Mouse (Mus musculus) CH12.LX (cell line): Measurements from ENCODE around the gene Arhgef25. TPM values are rescaled to one million over a fixed set of nuclear protein-coding genes. Genes with fewer than 3 reads are reported as not detected.
"Not testable (repeated sequence)": the region's sequence is repeated elsewhere in the genome, so short reads cannot be mapped to it uniquely, and the experiment has no call there.

Experiments
- DNase-seq: peaks from one replicate; pipeline ENCODE4 v3.0.0-alpha.2; 2013; ENCODE audit errors: extremely low read depth
- H3K27ac ChIP-seq: 2 replicates; pipeline ENCODE4 v1.5.1; 2012; ENCODE audit warnings: low read depth, mild to moderate bottlenecking, control low read depth, moderate library complexity; ENCODE audit not compliant: insufficient read depth
- H3K27me3 ChIP-seq: replicated peaks from 2 replicates; pipeline ENCODE3; 2012; ENCODE audit warnings: inconsistent platforms
- H3K36me3 ChIP-seq, 2 experiments: replicated peaks in 1 of 2; 2 replicates each; pipeline versions ENCODE3 to v1.6.1; 2012; ENCODE audit warnings: inconsistent platforms in 1 of 2, low read length in 1 of 2, mild to moderate bottlenecking in 1 of 2, mixed read lengths in 1 of 2, moderate library complexity in 1 of 2; ENCODE audit not compliant: control insufficient read depth in 1 of 2, insufficient read depth in 1 of 2
- H3K4me1 ChIP-seq, 2 experiments: 2 replicates each; pipeline ENCODE4 v1.6.1; 2012; ENCODE audit warnings: inconsistent platforms in 1 of 2, moderate library complexity in 1 of 2; ENCODE audit not compliant: insufficient read depth in 2 of 2, control insufficient read depth in 1 of 2
- H3K4me2 ChIP-seq: 2 replicates; pipeline ENCODE4 v1.6.1; 2012; ENCODE audit warnings: low read depth, mild to moderate bottlenecking, control low read depth; ENCODE audit not compliant: poor library complexity, insufficient read depth, severe bottlenecking
- H3K4me3 ChIP-seq, 3 experiments: fragments of 150-350 bp in 1 of 3; sonication (generic) in 1 of 3; replicated peaks in 1 of 3; 2 replicates each; pipeline versions ENCODE3 to v1.5.1; 2011 to 2012; ENCODE audit warnings: low read depth in 2 of 3, low read length in 2 of 3, mild to moderate bottlenecking in 2 of 3, moderate library complexity in 2 of 3, control low read depth in 1 of 3, improper control_type of control experiment in 1 of 3, inconsistent platforms in 1 of 3, mixed read lengths in 1 of 3; ENCODE audit not compliant: poor library complexity in 1 of 3
- H3K79me2 ChIP-seq: replicated peaks from 2 replicates; pipeline ENCODE4 v1.6.1; 2012; ENCODE audit warnings: mild to moderate bottlenecking, moderate library complexity; ENCODE audit not compliant: control insufficient read depth, poor library complexity, insufficient read depth, severe bottlenecking; ENCODE audit errors: extremely low read depth
- H3K9ac ChIP-seq: 2 replicates; pipeline ENCODE4 v1.6.1; 2012; ENCODE audit warnings: low read depth, mild to moderate bottlenecking, control low read depth, moderate library complexity; ENCODE audit not compliant: insufficient read depth
- H3K9me3 ChIP-seq: replicated peaks from 2 replicates; pipeline ENCODE3; 2012; ENCODE audit warnings: low read length, inconsistent platforms, mixed read lengths
- CHD1 ChIP-seq: IDR thresholded peaks from 2 replicates; pipeline ENCODE4 v1.6.1; 2012; ENCODE audit warnings: low read depth, low read length, improper control_type of control experiment, inconsistent platforms
- CHD2 ChIP-seq: IDR thresholded peaks from 2 replicates; pipeline ENCODE4 v1.6.1; 2011; ENCODE audit warnings: low read length, improper control_type of control experiment
- CTCF ChIP-seq, 2 experiments: IDR thresholded peaks in 1 of 2; conservative IDR thresholded peaks in 1 of 2; 2 replicates each; pipeline ENCODE4 v1.5.1; 2011 to 2012; ENCODE audit warnings: low read depth in 2 of 2, low read length in 2 of 2, improper control_type of control experiment in 1 of 2, inconsistent platforms in 1 of 2, mild to moderate bottlenecking in 1 of 2, moderate library complexity in 1 of 2
- ELF1 ChIP-seq: IDR thresholded peaks from 2 replicates; pipeline ENCODE4 v1.6.1; 2014; ENCODE audit warnings: low read depth, mild to moderate bottlenecking, inconsistent platforms, low read length, improper control_type of control experiment
- IRF4 ChIP-seq: IDR thresholded peaks from 2 replicates; pipeline ENCODE4 v1.6.1; 2014; ENCODE audit warnings: low read depth, mild to moderate bottlenecking, inconsistent platforms, low read length, improper control_type of control experiment
- JUN ChIP-seq: IDR thresholded peaks from 2 replicates; pipeline ENCODE4 v1.6.1; 2011; ENCODE audit warnings: low read depth, mild to moderate bottlenecking, low read length, improper control_type of control experiment, moderate library complexity; ENCODE audit not compliant: insufficient read depth
- KAT2A ChIP-seq: IDR thresholded peaks from 2 replicates; pipeline ENCODE4 v1.6.1; 2012; ENCODE audit warnings: low read length, improper control_type of control experiment, inconsistent platforms; ENCODE audit not compliant: insufficient replicate concordance
- MAX ChIP-seq: IDR thresholded peaks from 2 replicates; pipeline ENCODE4 v1.6.1; 2011; ENCODE audit warnings: low read length, improper control_type of control experiment
- MEF2A ChIP-seq: IDR thresholded peaks from 2 replicates; pipeline ENCODE4 v1.6.1; 2014; ENCODE audit warnings: low read depth, mild to moderate bottlenecking, inconsistent platforms, low read length, improper control_type of control experiment, borderline replicate concordance
- MYC ChIP-seq: IDR thresholded peaks from 2 replicates; pipeline ENCODE4 v1.6.1; 2011; ENCODE audit warnings: low read depth, mild to moderate bottlenecking, improper control_type of control experiment, low read length
- NELFE ChIP-seq: IDR thresholded peaks from 2 replicates; pipeline ENCODE4 v1.6.1; 2011; ENCODE audit warnings: low read depth, low read length, improper control_type of control experiment
- POLR2AphosphoS2 ChIP-seq: IDR thresholded peaks from 2 replicates; pipeline ENCODE4 v1.6.1; 2011; ENCODE audit warnings: low read depth, low read length, improper control_type of control experiment
- TCF12 ChIP-seq: IDR thresholded peaks from 2 replicates; pipeline ENCODE4 v1.6.1; 2014; ENCODE audit warnings: low read depth, mild to moderate bottlenecking, inconsistent platforms, low read length, improper control_type of control experiment
- UBTF ChIP-seq: IDR thresholded peaks from 2 replicates; pipeline ENCODE4 v1.6.1; 2012; ENCODE audit warnings: low read depth, mild to moderate bottlenecking, inconsistent platforms, low read length, improper control_type of control experiment, moderate library complexity
- USF2 ChIP-seq: conservative IDR thresholded peaks from 2 replicates; pipeline ENCODE4 v1.6.1; 2011; ENCODE audit warnings: low read depth, low read length, improper control_type of control experiment
- ZMIZ1 ChIP-seq: IDR thresholded peaks from 2 replicates; pipeline ENCODE4 v1.6.1; 2012; ENCODE audit warnings: low read depth, mild to moderate bottlenecking, inconsistent platforms, low read length, improper control_type of control experiment
- ZNF384 ChIP-seq: IDR thresholded peaks from 2 replicates; pipeline ENCODE4 v1.6.1; 2012; ENCODE audit warnings: low read depth, low read length, improper control_type of control experiment, inconsistent platforms
- dilution Hi-C: fragments of 300-500 bp; cut with MboI; formaldehyde crosslinking; loops from 2 replicates; pipeline ENCODE4 v1.14.3; 2020; ENCODE audit warnings: low sequenced_read_pairs; ENCODE audit not compliant: extremely low pct_unique_long_range_greater_than_20kb, extremely low pct_ligation_motif_present
- in situ Hi-C: fragments of 300-500 bp; cut with MboI; formaldehyde crosslinking; loops from 3 replicates; pipeline ENCODE4 v1.14.3; 2019; ENCODE audit warnings: low sequenced_read_pairs, low pct_ligation_motif_present, low pct_unique_long_range_greater_than_20kb, mixed read lengths
- polyA plus RNA-seq: library from polyadenylated mRNA; unstranded; fragments of >175 nt; gene quantifications from 2 replicates; pipeline ENCODE4 v1.2.1, GENCODE M21; 2012; ENCODE audit warnings: low read depth; ENCODE audit not compliant: insufficient read length
- total RNA-seq, 2 experiments: library from RNA; depleted of rRNA; stranded (reverse); fragments of 300-350 nt in 1 of 2; fragments of >200 nt in 1 of 2; gene quantifications; 2 replicates each; pipeline ENCODE4 v1.2.3; 2012 to 2014

The Arhgef25 gene
- total and polyA plus RNA-seq, 3 experiments, result 3.3 to 8.7 (median 8.3) TPM

DNA sequence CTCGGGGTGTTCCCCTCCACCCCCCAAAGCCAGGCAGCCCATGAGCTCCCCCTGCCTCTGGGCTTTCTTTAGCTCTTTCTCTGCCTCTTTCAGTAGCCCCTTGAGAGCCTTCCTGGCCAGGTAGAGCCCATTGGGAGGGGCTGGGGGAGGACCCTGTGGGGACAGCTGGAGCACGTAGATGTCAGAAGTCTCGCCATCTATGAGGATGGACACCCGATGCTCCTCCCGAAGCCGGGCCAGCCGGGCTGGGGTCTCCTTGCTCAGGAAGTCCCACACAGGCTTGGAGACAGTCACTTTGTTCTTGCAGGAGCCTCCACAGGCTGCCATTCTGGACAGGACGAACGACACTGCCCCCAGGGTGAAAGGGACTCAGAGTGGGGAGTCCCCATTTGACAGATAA, 3.1 kb upstream of the Arhgef25 start:
- dilution Hi-C loops, result no loop called here

DNA sequence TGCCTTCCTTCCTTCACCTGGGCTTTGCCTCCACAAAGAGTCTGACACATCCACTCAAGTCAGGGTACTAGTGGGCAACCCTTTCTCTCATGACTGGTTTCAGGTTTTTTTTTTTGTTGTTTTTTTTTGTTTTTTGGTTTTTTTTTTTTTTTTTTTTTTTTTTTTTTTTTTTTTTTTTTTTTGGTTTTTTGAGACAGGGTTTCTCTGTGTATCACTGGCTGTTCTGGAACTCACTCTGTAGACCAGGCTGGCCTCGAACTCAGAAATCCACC, 2.1 kb upstream of the Arhgef25 start:
- H3K27ac ChIP-seq, H3K9me3 ChIP-seq, DNase-seq, H3K27me3 ChIP-seq, H3K9ac ChIP-seq, in situ Hi-C loops, dilution Hi-C loops, H3K4me3 ChIP-seq, H3K4me2 ChIP-seq, H3K79me2 ChIP-seq: not testable (repeated sequence)
- peaks cover 18 to 36% of the 10 kb centered on the region in 2 experiments for H3K36me3 ChIP-seq
- H3K4me1 ChIP-seq, result peaks cover 3 to 43% of the 10 kb centered on the region in 2 experiments; a peak in 3 of 4 replicates
- peak; percentile 87 for TF ChIP-seq ZNF384

More for the DNA sequence above, 3.1 kb upstream of the Arhgef25 start:
- Histone ChIP-seq H3K79me2 (no peaks in the 10 kb centered on the region), H3K4me3 (no peak overlapping the region), H3K27me3 (no peaks in the 10 kb centered on the region), H3K36me3 (peaks cover 25 to 44% of the 10 kb centered on the region in 2 experiments), H3K27ac (no peak overlapping the region), H3K4me1 (peaks cover 3 to 37% of the 10 kb centered on the region in 2 experiments; a peak in 3 of 4 replicates), H3K9me3 (no peaks in the 10 kb centered on the region), H3K4me2 (no peak overlapping the region), H3K9ac (no peak overlapping the region)
- TF ChIP-seq POLR2AphosphoS2, result no peak
- TF ChIP-seq CTCF (conservative IDR thresholded peaks at IDR 0.05 in 1 of 2, IDR thresholded peaks at IDR 0.05 in 1 of 2; ENCODE audit: low read depth in 2 of 2, low read length in 2 of 2), result no peak
- TF ChIP-seq CHD1, result no peak
- TF ChIP-seq UBTF, result no peak
- TF ChIP-seq ELF1, result no peak
- no peak for TF ChIP-seq TCF12
- no peak for TF ChIP-seq KAT2A
- no peak for TF ChIP-seq MAX
- TF ChIP-seq IRF4, result no peak
- no peak for TF ChIP-seq ZNF384
- no peak for TF ChIP-seq NELFE
- TF ChIP-seq ZMIZ1, result no peak
- no peak for TF ChIP-seq USF2
- no peak for TF ChIP-seq MYC
- TF ChIP-seq CHD2, result no peak
- TF ChIP-seq MEF2A, result no peak
- TF ChIP-seq JUN, result no peak
- DNase-seq, result no peak
- in situ Hi-C loops, result no loop called here
